Mouse (Mus musculus): Measurements from ENCODE around the gene Lctl. TPM values are rescaled to one million over a fixed set of nuclear protein-coding genes. Genes with fewer than 3 reads are reported as not detected.

Lctl gene
- 0.13 TPM in 1 of 2 replicates, not detected in the other for polyA plus RNA-seq (2015; fragmentation: Nextera tagmentation; extraction: Ambion mirVana)

- Histone ChIP-seq H3K4me1 (peaks cover 3% of the 10 kb centered on the region; the same call in 1 of the 2 replicates), H3K4me2 (no peak within 1 kb of the TSS), H3K4me3 (no peak within 1 kb of the TSS), H3K27me3 (no peaks in the 10 kb centered on the region), H3K9ac (no peak within 1 kb of the TSS), H3K27ac (no peak within 1 kb of the TSS), H3K36me3 (no peaks in the 10 kb centered on the region), H3K9me3 (no peaks in the 10 kb centered on the region)
- 63% methylated on average over 3 of the region's 3 CpGs for WGBS
- no peak for ATAC-seq (ENCODE audit: insufficient number of reproducible peaks, low FRiP score, low TSS enrichment, low read depth)
These were observed at the start of gene Lctl for GRCm38 (mm10) chr9:64116876-64117275. Gene Lctl (plus strand): TSS chr9:64117147.

GRCm38 (mm10) chr9:64067787-64068186, 49.2 kb upstream of the Lctl start:
- Histone ChIP-seq H3K36me3 (no peaks in the 10 kb centered on the region), H3K27ac (no peak overlapping the region), H3K4me2 (no peak overlapping the region), H3K9ac (no peak overlapping the region), H3K4me1 (peaks cover 15% of the 10 kb centered on the region), H3K27me3 (no peaks in the 10 kb centered on the region), H3K9me3 (no peaks in the 10 kb centered on the region), H3K4me3 (no peak overlapping the region)
- 81% methylated on average over 5 of the region's 5 CpGs for WGBS
- no peak for ATAC-seq (ENCODE audit: insufficient number of reproducible peaks, low FRiP score, low TSS enrichment, low read depth)

GRCm38 (mm10) chr9:64068571-64068970, 48.4 kb upstream of the Lctl start:
- 90% methylated on average over 1 of the region's 1 CpGs for WGBS
- Histone ChIP-seq H3K4me2 (no peak overlapping the region), H3K27me3 (no peaks in the 10 kb centered on the region), H3K4me1 (peaks cover 15% of the 10 kb centered on the region), H3K4me3 (no peak overlapping the region), H3K36me3 (no peaks in the 10 kb centered on the region), H3K9ac (no peak overlapping the region), H3K9me3 (no peaks in the 10 kb centered on the region), H3K27ac (no peak overlapping the region)
- no peak for ATAC-seq (ENCODE audit: insufficient number of reproducible peaks, low FRiP score, low TSS enrichment, low read depth)

GRCm38 (mm10) chr9:64069131-64069530, 47.8 kb upstream of the Lctl start:
- H3K36me3 ChIP-seq, result no peaks in the 10 kb centered on the region
- H3K4me1 ChIP-seq, result peaks cover 15% of the 10 kb centered on the region
- no peaks in the 10 kb centered on the region for H3K27me3 ChIP-seq
- 91% methylated on average over 5 of the region's 5 CpGs for WGBS
- H3K4me2 ChIP-seq, result no peak overlapping the region
- H3K4me3 ChIP-seq, result no peak overlapping the region
- no peak overlapping the region for H3K9ac ChIP-seq
- no peaks in the 10 kb centered on the region for H3K9me3 ChIP-seq
- H3K27ac ChIP-seq, result no peak overlapping the region
- ATAC-seq (ENCODE audit: insufficient number of reproducible peaks, low FRiP score, low TSS enrichment, low read depth), result no peak

- H3K27ac ChIP-seq, result no peak overlapping the region
- H3K36me3 ChIP-seq, result no peaks in the 10 kb centered on the region
- no peaks in the 10 kb centered on the region for H3K27me3 ChIP-seq
- no peak overlapping the region for H3K4me2 ChIP-seq
- H3K4me1 ChIP-seq, result peaks cover 15% of the 10 kb centered on the region
- H3K4me3 ChIP-seq, result no peak overlapping the region
- no peak for ATAC-seq (ENCODE audit: insufficient number of reproducible peaks, low FRiP score, low TSS enrichment, low read depth)
- no peak overlapping the region for H3K9ac ChIP-seq
- WGBS, result 83% methylated on average over 5 of the region's 5 CpGs
- H3K9me3 ChIP-seq, result no peaks in the 10 kb centered on the region
These were observed 46.3 kb upstream of the Lctl start for GRCm38 (mm10) chr9:64070674-64071073.

GRCm38 (mm10) chr9:64074831-64075230, 42.1 kb upstream of the Lctl start:
- Histone ChIP-seq H3K36me3 (no peaks in the 10 kb centered on the region), H3K4me1 (peaks cover 9% of the 10 kb centered on the region), H3K9ac (no peak overlapping the region), H3K9me3 (no peaks in the 10 kb centered on the region), H3K4me2 (no peak overlapping the region), H3K4me3 (no peak overlapping the region), H3K27ac (no peak overlapping the region; the same call in 1 of the 2 replicates), H3K27me3 (no peaks in the 10 kb centered on the region)
- 47% methylated on average over 8 of the region's 8 CpGs for WGBS
- no peak for ATAC-seq (ENCODE audit: insufficient number of reproducible peaks, low FRiP score, low TSS enrichment, low read depth)

- 60% methylated on average over 2 of the region's 2 CpGs for WGBS
- Histone ChIP-seq H3K4me3 (no peak overlapping the region), H3K27ac (no peak overlapping the region), H3K9ac (no peak overlapping the region), H3K27me3 (no peaks in the 10 kb centered on the region), H3K4me2 (no peak overlapping the region), H3K36me3 (no peaks in the 10 kb centered on the region), H3K9me3 (no peaks in the 10 kb centered on the region), H3K4me1 (peaks cover 9% of the 10 kb centered on the region)
- no peak for ATAC-seq (ENCODE audit: insufficient number of reproducible peaks, low FRiP score, low TSS enrichment, low read depth)
These were observed 40.5 kb upstream of the Lctl start for GRCm38 (mm10) chr9:64076412-64076811.

GRCm38 (mm10) chr9:64078386-64078792, 38.6 kb upstream of the Lctl start:
- no peak for ATAC-seq (ENCODE audit: insufficient number of reproducible peaks, low FRiP score, low TSS enrichment, low read depth)
- no peak overlapping the region; the same call in 1 of the 2 replicates for H3K9ac ChIP-seq
- H3K27ac ChIP-seq, result no peak overlapping the region
- H3K4me1 ChIP-seq, result peaks cover 9% of the 10 kb centered on the region
- no peaks in the 10 kb centered on the region for H3K9me3 ChIP-seq
- H3K4me2 ChIP-seq, result no peak overlapping the region
- no peaks in the 10 kb centered on the region for H3K36me3 ChIP-seq
- 24% methylated on average over 7 of the region's 7 CpGs for WGBS
- no peaks in the 10 kb centered on the region for H3K27me3 ChIP-seq
- H3K4me3 ChIP-seq, result no peak overlapping the region

GRCm38 (mm10) chr9:64079922-64080321, 37.0 kb upstream of the Lctl start:
- 89% methylated on average over 6 of the region's 6 CpGs for WGBS
- Histone ChIP-seq H3K27ac (no peak overlapping the region), H3K9me3 (no peaks in the 10 kb centered on the region), H3K4me1 (peaks cover 23% of the 10 kb centered on the region), H3K9ac (no peak overlapping the region), H3K36me3 (no peaks in the 10 kb centered on the region), H3K27me3 (no peaks in the 10 kb centered on the region), H3K4me2 (no peak overlapping the region), H3K4me3 (no peak overlapping the region)
- ATAC-seq (ENCODE audit: insufficient number of reproducible peaks, low FRiP score, low TSS enrichment, low read depth), result no peak

- peak overlapping the region; percentile 81 for H3K27ac ChIP-seq
- H3K27me3 ChIP-seq, result no peaks in the 10 kb centered on the region
- no peak overlapping the region for H3K9ac ChIP-seq
- WGBS, result 26% methylated on average over 7 of the region's 7 CpGs
- H3K9me3 ChIP-seq, result no peaks in the 10 kb centered on the region
- ATAC-seq (ENCODE audit: insufficient number of reproducible peaks, low FRiP score, low TSS enrichment, low read depth), result peak; percentile 49; the same call in 1 of the 2 replicates
- H3K4me1 ChIP-seq, result peaks cover 41% of the 10 kb centered on the region
- H3K36me3 ChIP-seq, result no peaks in the 10 kb centered on the region
- H3K4me2 ChIP-seq, result peak overlapping the region; percentile 91
- peak overlapping the region; percentile 41 for H3K4me3 ChIP-seq
These were observed 32.7 kb upstream of the Lctl start for GRCm38 (mm10) chr9:64084231-64084630.

GRCm38 (mm10) chr9:64084661-64085399, 32.1 kb upstream of the Lctl start:
- H3K27me3 ChIP-seq, result no peaks in the 10 kb centered on the region
- H3K27ac ChIP-seq, result peak overlapping the region; percentile 81
- no peaks in the 10 kb centered on the region for H3K9me3 ChIP-seq
- H3K4me3 ChIP-seq, result peak overlapping the region; percentile 41
- H3K4me2 ChIP-seq, result peak overlapping the region; percentile 91
- H3K9ac ChIP-seq, result peak overlapping the region; percentile 47
- no peaks in the 10 kb centered on the region for H3K36me3 ChIP-seq
- 0 out of 2 replicates have a peak, but pooled peaks have one; percentile 8 for ATAC-seq (ENCODE audit: insufficient number of reproducible peaks, low FRiP score, low TSS enrichment, low read depth)
- WGBS, result 2% methylated on average over 47 of the region's 49 CpGs
- H3K4me1 ChIP-seq, result peaks cover 41% of the 10 kb centered on the region

- H3K4me1 ChIP-seq, result peaks cover 41% of the 10 kb centered on the region
- H3K4me2 ChIP-seq, result no peak overlapping the region
- no peak overlapping the region for H3K9ac ChIP-seq
- WGBS, result 42% methylated on average over 2 of the region's 2 CpGs
- H3K36me3 ChIP-seq, result no peaks in the 10 kb centered on the region
- ATAC-seq (ENCODE audit: insufficient number of reproducible peaks, low FRiP score, low TSS enrichment, low read depth), result no peak
- H3K4me3 ChIP-seq, result no peak overlapping the region
- no peak overlapping the region for H3K27ac ChIP-seq
- no peaks in the 10 kb centered on the region for H3K27me3 ChIP-seq
- no peaks in the 10 kb centered on the region for H3K9me3 ChIP-seq
These were observed 31.0 kb upstream of the Lctl start for GRCm38 (mm10) chr9:64085976-64086375.

All from limb, embryonic 15.5 days (tissue).